Mouse (Mus musculus) MEL (cell line): ENCODE measurements at regions not wholly inside any gene's neighbourhood (a gene's known extent, or its start where the extent isn't known, plus 50 kb on each side); places are given as distances from the start of the nearest gene placed in this dataset.

ENCODE experiments used
- DNase-seq: peaks from one replicate; pipeline ENCODE4 v3.0.0; 2011; ENCODE audit warnings: low read depth, low spot score
- H3K27ac ChIP-seq: 2 replicates; pipeline ENCODE4 v1.5.1; 2012; ENCODE audit warnings: low read depth, mild to moderate bottlenecking, control low read depth, low read length, moderate library complexity; ENCODE audit not compliant: control insufficient read depth
- H3K27me3 ChIP-seq, 2 experiments: fragments of 150-350 bp in 1 of 2; sonication (generic) in 1 of 2; 2 replicates each; pipeline ENCODE4 v1.6.1; 2012; ENCODE audit warnings: low read length in 2 of 2, mild to moderate bottlenecking in 2 of 2, improper control_type of control experiment in 1 of 2, moderate library complexity in 1 of 2; ENCODE audit not compliant: insufficient read depth in 2 of 2, control insufficient read depth in 1 of 2
- H3K36me3 ChIP-seq, 2 experiments: 2 replicates each; pipeline ENCODE4 v1.6.1; 2012 to 2014; ENCODE audit warnings: low read length in 2 of 2, improper control_type of control experiment in 1 of 2, inconsistent platforms in 1 of 2, mild to moderate bottlenecking in 1 of 2; ENCODE audit not compliant: insufficient read depth in 2 of 2, control insufficient read depth in 1 of 2
- H3K4me1 ChIP-seq, 2 experiments: fragments of 150-350 bp in 1 of 2; sonication (generic) in 1 of 2; 2 replicates each; pipeline ENCODE4 v1.6.1; 2012; ENCODE audit warnings: low read length in 2 of 2, improper control_type of control experiment in 1 of 2, mild to moderate bottlenecking in 1 of 2; ENCODE audit not compliant: insufficient read depth in 2 of 2, control insufficient read depth in 1 of 2
- H3K4me3 ChIP-seq, 2 experiments: fragments of 150-350 bp in 1 of 2; sonication (generic) in 1 of 2; 2 replicates each; pipeline ENCODE4 v1.5.1; 2012; ENCODE audit warnings: low read depth in 2 of 2, low read length in 2 of 2, mild to moderate bottlenecking in 2 of 2, moderate library complexity in 2 of 2, control low read depth in 1 of 2, improper control_type of control experiment in 1 of 2; ENCODE audit not compliant: control insufficient read depth in 1 of 2, insufficient read depth in 1 of 2
- H3K79me2 ChIP-seq: 2 replicates; pipeline ENCODE4 v1.6.1; 2012; ENCODE audit warnings: mild to moderate bottlenecking, low read length, moderate library complexity; ENCODE audit not compliant: control insufficient read depth, poor library complexity, insufficient read depth
- H3K9ac ChIP-seq: 2 replicates; pipeline ENCODE4 v1.6.1; 2012; ENCODE audit warnings: low read depth, mild to moderate bottlenecking, control low read depth, low read length, moderate library complexity; ENCODE audit not compliant: control insufficient read depth, poor library complexity, severe bottlenecking
- H3K9me3 ChIP-seq: fragments of 150-350 bp; sonication (generic); replicated peaks from 2 replicates; pipeline ENCODE4 v1.6.1; 2012; ENCODE audit warnings: mild to moderate bottlenecking, low read length, improper control_type of control experiment, moderate library complexity; ENCODE audit not compliant: insufficient read depth
- BHLHE40 ChIP-seq: IDR thresholded peaks from 2 replicates; pipeline ENCODE4 v1.6.1; 2012; ENCODE audit warnings: low read depth, mild to moderate bottlenecking, inconsistent platforms, low read length, improper control_type of control experiment, borderline replicate concordance
- CTCF ChIP-seq, 3 experiments: IDR thresholded peaks in 2 of 3; conservative IDR thresholded peaks in 1 of 3; 2 replicates each; pipeline ENCODE4 v1.5.1; 2011 to 2012; ENCODE audit warnings: low read length in 3 of 3, low read depth in 2 of 3, mild to moderate bottlenecking in 2 of 3, improper control_type of control experiment in 1 of 3, inconsistent platforms in 1 of 3, mixed read lengths in 1 of 3, moderate library complexity in 1 of 3; ENCODE audit not compliant: control insufficient read depth in 1 of 3, insufficient read depth in 1 of 3, poor library complexity in 1 of 3, severe bottlenecking in 1 of 3
- ELF1 ChIP-seq: IDR thresholded peaks from 2 replicates; pipeline ENCODE4 v1.6.1; 2014; ENCODE audit warnings: low read depth, mild to moderate bottlenecking, inconsistent platforms, low read length, improper control_type of control experiment, moderate library complexity
- EP300 ChIP-seq, 2 experiments: IDR thresholded peaks; 2 replicates each; pipeline ENCODE4 v1.6.1; 2011; ENCODE audit warnings: improper control_type of control experiment in 2 of 2, low read length in 2 of 2, low read depth in 1 of 2, mild to moderate bottlenecking in 1 of 2
- ETS1 ChIP-seq: IDR thresholded peaks from 2 replicates; pipeline ENCODE4 v1.6.1; 2012; ENCODE audit warnings: low read depth, mild to moderate bottlenecking, inconsistent platforms, low read length, improper control_type of control experiment, moderate library complexity
- GABPA ChIP-seq: IDR thresholded peaks from 2 replicates; pipeline ENCODE4 v1.6.1; 2012; ENCODE audit warnings: low read depth, mild to moderate bottlenecking, inconsistent platforms, low read length, improper control_type of control experiment, moderate library complexity
- GATA1 ChIP-seq: IDR thresholded peaks from 2 replicates; pipeline ENCODE4 v1.6.1; 2011; ENCODE audit warnings: low read depth, low read length, improper control_type of control experiment
- HCFC1 ChIP-seq: IDR thresholded peaks from 2 replicates; pipeline ENCODE4 v1.6.1; 2012; ENCODE audit warnings: low read depth, mild to moderate bottlenecking, inconsistent platforms, low read length, improper control_type of control experiment, moderate library complexity
- MAFK ChIP-seq: IDR thresholded peaks from 2 replicates; pipeline ENCODE4 v1.6.1; 2011; ENCODE audit warnings: low read depth, mild to moderate bottlenecking, low read length, improper control_type of control experiment, borderline replicate concordance
- MAX ChIP-seq: IDR thresholded peaks from 2 replicates; pipeline ENCODE4 v1.6.1; 2011; ENCODE audit warnings: low read length, improper control_type of control experiment
- MAZ ChIP-seq: IDR thresholded peaks from 2 replicates; pipeline ENCODE4 v1.6.1; 2012; ENCODE audit warnings: low read depth, mild to moderate bottlenecking, inconsistent platforms, low read length, improper control_type of control experiment
- MEF2A ChIP-seq: IDR thresholded peaks from 2 replicates; pipeline ENCODE4 v1.6.1; 2014; ENCODE audit warnings: low read depth, mild to moderate bottlenecking, inconsistent platforms, low read length, improper control_type of control experiment; ENCODE audit not compliant: poor library complexity, insufficient replicate concordance, severe bottlenecking; ENCODE audit errors: extremely low read depth
- MYB ChIP-seq: IDR thresholded peaks from 2 replicates; pipeline ENCODE4 v1.6.1; 2011; ENCODE audit warnings: mild to moderate bottlenecking, low read depth, low read length, improper control_type of control experiment
- NELFE ChIP-seq: IDR thresholded peaks from 2 replicates; pipeline ENCODE4 v1.6.1; 2011; ENCODE audit warnings: low read depth, low read length, improper control_type of control experiment
- POLR2A ChIP-seq, 2 experiments: IDR thresholded peaks; 2 replicates each; pipeline ENCODE4 v1.6.1; 2011 to 2012; ENCODE audit warnings: low read length in 2 of 2, mild to moderate bottlenecking in 2 of 2, control low read depth in 1 of 2, improper control_type of control experiment in 1 of 2, low read depth in 1 of 2, moderate library complexity in 1 of 2; ENCODE audit not compliant: control insufficient read depth in 1 of 2, insufficient read depth in 1 of 2, poor library complexity in 1 of 2
- RAD21 ChIP-seq: IDR thresholded peaks from 2 replicates; pipeline ENCODE4 v1.6.1; 2011; ENCODE audit warnings: mild to moderate bottlenecking, low read depth, low read length, improper control_type of control experiment
- RCOR1 ChIP-seq: IDR thresholded peaks from 2 replicates; pipeline ENCODE4 v1.6.1; 2012; ENCODE audit warnings: low read depth, mild to moderate bottlenecking, inconsistent platforms, low read length, improper control_type of control experiment
- SMC3 ChIP-seq: IDR thresholded peaks from 2 replicates; pipeline ENCODE4 v1.6.1; 2011; ENCODE audit warnings: low read depth, low read length, improper control_type of control experiment
- TBP ChIP-seq: IDR thresholded peaks from 2 replicates; pipeline ENCODE4 v1.8.0; 2011; ENCODE audit warnings: low read depth, low read length, improper control_type of control experiment
- UBTF ChIP-seq: IDR thresholded peaks from 2 replicates; pipeline ENCODE4 v1.6.1; 2012; ENCODE audit warnings: low read depth, mild to moderate bottlenecking, inconsistent platforms, low read length, improper control_type of control experiment, moderate library complexity, borderline replicate concordance; ENCODE audit not compliant: insufficient read depth
- ZC3H11A ChIP-seq: IDR thresholded peaks from 2 replicates; pipeline ENCODE4 v1.6.1; 2012; ENCODE audit warnings: low read depth, mild to moderate bottlenecking, inconsistent platforms, low read length, improper control_type of control experiment
- ZKSCAN1 ChIP-seq: IDR thresholded peaks from 2 replicates; pipeline ENCODE4 v1.6.1; 2012; ENCODE audit warnings: low read depth, mild to moderate bottlenecking, inconsistent platforms, low read length, improper control_type of control experiment, moderate library complexity
- ZMIZ1 ChIP-seq: IDR thresholded peaks from 2 replicates; pipeline ENCODE4 v1.6.1; 2012; ENCODE audit warnings: low read depth, mild to moderate bottlenecking, inconsistent platforms, low read length, improper control_type of control experiment, moderate library complexity

GRCm38 (mm10) chr4:127689986-127690385 lies 280.8 kb downstream of the CK137956 start:
- Histone ChIP-seq H3K9me3 (no peaks in the 10 kb centered on the region), H3K79me2 (no peaks in the 10 kb centered on the region), H3K4me3 (no peak overlapping the region), H3K36me3 (no peaks in the 10 kb centered on the region), H3K27me3 (no peaks in the 10 kb centered on the region), H3K27ac (no peak overlapping the region), H3K4me1 (no peaks in the 10 kb centered on the region), H3K9ac (no peak overlapping the region)
- no peak for TF ChIP-seq NELFE
- no peak for TF ChIP-seq UBTF
- no peak for TF ChIP-seq GATA1
- TF ChIP-seq ZC3H11A, result no peak
- no peak for TF ChIP-seq MAX
- no peak for TF ChIP-seq BHLHE40
- no peak for TF ChIP-seq GABPA
- TF ChIP-seq ELF1, result no peak
- TF ChIP-seq POLR2A (IDR thresholded peaks at IDR 0.05; ENCODE audit: control insufficient read depth in 1 of 2, insufficient read depth in 1 of 2, low read depth in 1 of 2, low read length in 2 of 2, poor library complexity in 1 of 2), result no peak
- no peak for TF ChIP-seq TBP
- no peak for TF ChIP-seq MYB
- TF ChIP-seq RAD21, result no peak
- TF ChIP-seq ZMIZ1, result no peak
- no peak for TF ChIP-seq ETS1
- no peak for TF ChIP-seq HCFC1
- no peak for TF ChIP-seq CTCF (IDR thresholded peaks at IDR 0.05 in 2 of 3, conservative IDR thresholded peaks at IDR 0.05 in 1 of 3; ENCODE audit: control insufficient read depth in 1 of 3, insufficient read depth in 1 of 3, low read depth in 2 of 3, low read length in 3 of 3, poor library complexity in 1 of 3, severe bottlenecking in 1 of 3)
- TF ChIP-seq MEF2A, result no peak
- TF ChIP-seq MAZ, result no peak
- TF ChIP-seq RCOR1, result no peak
- no peak for DNase-seq

DNA sequence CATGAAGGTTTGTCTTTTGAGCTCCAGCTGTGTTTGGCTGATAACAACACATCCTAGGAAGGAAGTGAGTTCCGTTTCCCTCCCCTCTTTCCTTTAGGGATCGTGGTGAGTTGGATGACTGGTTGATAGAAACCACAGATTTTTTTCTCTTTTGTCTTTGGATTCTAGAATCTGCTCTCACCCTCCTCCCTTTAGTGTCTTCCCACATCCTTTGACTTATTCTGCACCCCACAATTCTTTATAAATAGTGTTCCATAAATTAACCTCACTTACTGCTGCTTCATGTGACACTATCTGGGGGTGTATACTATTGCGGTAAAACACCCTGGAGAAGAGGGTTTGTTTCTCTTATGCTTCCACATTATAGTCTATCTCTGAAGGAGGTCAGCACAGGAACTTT lies 285.7 kb downstream of the CK137956 start:
- Histone ChIP-seq H3K79me2 (no peaks in the 10 kb centered on the region), H3K9me3 (no peaks in the 10 kb centered on the region), H3K27ac (no peak overlapping the region), H3K9ac (no peak overlapping the region), H3K36me3 (no peaks in the 10 kb centered on the region), H3K4me3 (no peak overlapping the region), H3K27me3 (no peaks in the 10 kb centered on the region), H3K4me1 (no peaks in the 10 kb centered on the region)
- no peak for DNase-seq
- TF ChIP-seq ZMIZ1, result no peak
- no peak for TF ChIP-seq MAX
- TF ChIP-seq MEF2A, result no peak
- TF ChIP-seq ELF1, result no peak
- TF ChIP-seq GATA1, result no peak
- TF ChIP-seq MAFK, result no peak
- no peak for TF ChIP-seq EP300 (IDR thresholded peaks at IDR 0.05; ENCODE audit: low read depth in 1 of 2, low read length in 2 of 2)
- no peak for TF ChIP-seq SMC3
- TF ChIP-seq BHLHE40, result no peak
- TF ChIP-seq ZC3H11A, result no peak
- no peak for TF ChIP-seq NELFE
- TF ChIP-seq GABPA, result no peak
- TF ChIP-seq ZKSCAN1, result no peak
- no peak for TF ChIP-seq RCOR1
